Mouse (Mus musculus) sigmoid colon, adult 10 weeks (tissue): ENCODE data around the gene Slc17a4. TPM values are rescaled to one million over a fixed set of nuclear protein-coding genes. Genes with fewer than 3 reads are reported as not detected.

ENCODE experiments used
- polyA plus RNA-seq: library from polyadenylated mRNA; stranded (reverse); fragments of 350-450 nt; fragmentation: Illumina TruSeq; extraction: RNeasy Lipid Tissue Mini Kit (QIAGEN cat#74804); gene quantifications from one replicate; pipeline ENCODE4 v1.2.3, GENCODE M21; 2014; ENCODE audit warnings: low read depth, low replicate concordance

Gene Slc17a4
- 85.4 TPM for polyA plus RNA-seq

DNA sequence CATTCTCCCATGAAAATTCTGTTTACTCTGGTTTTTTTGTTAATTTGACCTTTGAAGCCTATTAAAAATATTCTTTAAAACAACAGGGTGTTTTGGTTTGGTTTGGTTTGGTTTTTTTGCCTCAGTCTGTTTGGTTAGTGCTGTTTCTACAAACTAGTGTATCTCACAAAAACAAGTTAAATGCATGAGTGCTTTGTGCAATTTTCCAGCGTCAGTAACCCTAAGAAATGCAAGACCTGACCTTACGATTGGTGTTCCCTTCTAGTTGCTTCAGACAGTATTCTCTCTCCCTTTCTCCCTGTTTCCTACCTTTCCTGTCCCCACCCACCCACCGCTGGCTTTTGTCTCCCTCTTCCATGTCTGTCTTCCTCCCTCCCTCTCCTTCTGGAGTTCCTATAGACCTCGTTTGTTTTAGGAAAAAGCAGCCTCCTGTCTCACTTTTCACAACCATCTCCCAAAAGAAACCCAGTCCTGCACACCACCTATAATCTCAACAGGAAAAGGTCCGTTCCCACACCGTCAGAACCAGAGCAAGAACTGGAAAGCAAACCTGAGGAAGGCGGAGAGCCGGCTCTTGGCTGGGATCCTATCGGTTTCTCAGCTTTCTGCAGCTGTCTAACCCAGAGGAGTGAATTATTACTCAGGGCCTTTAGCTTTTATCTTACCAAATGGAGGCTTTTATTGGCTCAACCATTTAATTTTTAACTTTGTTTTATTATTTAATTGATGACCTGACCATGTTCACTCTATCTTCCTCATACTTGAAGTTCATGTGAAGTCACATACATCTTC is at the start of gene Slc17a4:
Gene Slc17a4 (minus strand): TSS at position 634 of the 792 bp plus-strand sequence.

DNA sequence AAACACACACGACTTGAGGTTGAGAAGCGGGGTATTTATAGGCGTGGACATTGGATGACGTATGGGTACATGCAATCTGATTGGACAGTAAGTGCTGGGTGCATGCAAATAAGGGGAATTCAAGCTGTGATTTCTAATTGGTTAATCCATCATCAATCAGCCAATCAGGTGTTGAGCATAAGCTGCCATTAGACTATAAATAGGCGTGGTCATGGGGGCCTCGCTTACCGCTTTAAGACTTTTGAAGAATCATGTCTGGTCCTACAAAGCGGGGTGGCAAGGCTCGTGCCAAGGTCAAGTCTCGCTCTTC is 19.4 kb upstream of the Slc17a4 start, which contains the start of gene Hist1h2aa:
Gene Hist1h2aa (plus strand): TSS at position 252 of the 310 bp plus-strand sequence.

DNA sequence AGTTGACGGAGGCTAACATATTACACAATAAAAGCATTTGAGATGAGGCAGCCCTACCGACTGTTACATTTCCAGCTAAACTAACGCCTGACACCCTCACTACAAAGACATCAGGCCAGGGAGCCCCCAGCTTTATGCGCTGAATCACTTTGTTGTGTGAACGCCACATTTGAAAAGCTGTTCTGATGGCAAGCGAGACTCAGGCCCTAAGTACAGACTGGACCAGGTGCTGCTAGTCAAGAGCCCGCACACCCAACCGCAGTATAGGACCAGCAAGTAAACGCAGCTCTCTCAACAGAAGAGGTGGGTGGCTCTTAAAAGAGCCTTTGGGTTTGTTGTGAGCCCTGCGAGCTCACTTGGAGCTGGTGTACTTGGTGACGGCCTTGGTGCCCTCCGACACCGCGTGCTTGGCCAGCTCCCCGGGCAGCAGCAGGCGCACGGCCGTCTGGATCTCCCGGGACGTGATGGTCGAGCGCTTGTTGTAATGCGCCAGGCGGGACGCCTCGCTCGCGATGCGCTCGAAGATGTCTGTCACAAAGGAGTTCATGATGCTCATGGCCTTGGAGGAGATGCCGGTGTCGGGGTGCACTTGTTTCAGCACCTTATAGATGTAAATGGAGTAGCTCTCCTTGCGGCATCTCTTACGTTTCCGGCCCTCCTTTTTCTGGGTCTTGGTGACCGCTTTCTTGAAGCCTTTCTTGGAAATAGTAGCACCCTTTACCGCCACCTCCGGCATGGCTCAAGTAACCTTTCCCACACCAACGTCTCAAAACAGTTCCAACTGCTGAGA is 18.8 kb upstream of the Slc17a4 start, which contains the start of gene Hist1h2ba:
Gene Hist1h2ba (minus strand): TSS at position 736 of the 790 bp plus-strand sequence.

DNA sequence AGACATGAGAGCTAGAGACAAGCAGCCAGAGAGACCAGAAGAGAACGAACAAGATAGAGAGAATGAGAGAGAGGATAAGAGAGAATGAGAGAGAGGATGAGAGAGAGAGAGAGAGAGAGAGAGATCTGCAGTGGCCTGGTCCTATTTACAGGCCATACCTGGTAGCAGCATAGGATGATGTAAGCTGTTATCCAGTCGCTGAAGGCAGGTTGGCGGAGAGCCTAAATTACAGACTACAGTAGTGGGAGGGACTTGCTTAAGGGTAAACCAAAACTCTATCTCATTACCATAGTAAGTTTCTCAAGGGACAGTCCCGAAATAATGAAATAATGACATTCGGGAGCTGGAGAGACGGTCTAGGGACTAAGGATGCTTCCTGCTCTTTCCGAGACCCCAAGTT is 47.4 kb downstream of the Slc17a4 start, which contains the start of gene Slc17a1:
Gene Slc17a1 (plus strand): TSS at position 346 of the 400 bp plus-strand sequence.

Other genes starting within 250 kb of the Slc17a4 start
- gene Hist1h2ac, start 231.1 kb downstream of the Slc17a4 start, polyA plus RNA-seq, result 9.6 TPM
- 364 TPM for gene Hist1h2bc, start 230.8 kb downstream of the Slc17a4 start, polyA plus RNA-seq
- not detected for gene Hist1h1t, start 219.2 kb downstream of the Slc17a4 start, polyA plus RNA-seq
- gene Hist1h4c, start 216.6 kb downstream of the Slc17a4 start, polyA plus RNA-seq, result 2.2 TPM
- 13.2 TPM for gene Hfe, start 204.2 kb downstream of the Slc17a4 start, polyA plus RNA-seq
- gene Hist1h1c, start 176.2 kb downstream of the Slc17a4 start, polyA plus RNA-seq, result 96.7 TPM
- not detected for gene Hist1h3c, start 169.4 kb downstream of the Slc17a4 start, polyA plus RNA-seq
- not detected for gene Hist1h2bb, start 168.3 kb downstream of the Slc17a4 start, polyA plus RNA-seq
- not detected for gene Hist1h2ab, start 163.9 kb downstream of the Slc17a4 start, polyA plus RNA-seq
- not detected for gene Hist1h3b, start 162.7 kb downstream of the Slc17a4 start, polyA plus RNA-seq
- not detected for gene Hist1h4b, start 158.0 kb downstream of the Slc17a4 start, polyA plus RNA-seq
- gene Hist1h4a, start 153.8 kb downstream of the Slc17a4 start, polyA plus RNA-seq, result not detected
- gene Hist1h3a, start 152.6 kb downstream of the Slc17a4 start, polyA plus RNA-seq, result not detected
- gene Hist1h1a, start 151.3 kb downstream of the Slc17a4 start, polyA plus RNA-seq, result not detected
- 1.1 TPM for gene Trim38, start 145.1 kb downstream of the Slc17a4 start, polyA plus RNA-seq
- gene Slc17a2, start 108.0 kb downstream of the Slc17a4 start, polyA plus RNA-seq, result 0.76 TPM
- gene Slc17a3, start 75.6 kb downstream of the Slc17a4 start, polyA plus RNA-seq, result 0.25 TPM
- not detected for gene Slc17a1, start 47.3 kb downstream of the Slc17a4 start, polyA plus RNA-seq
- not detected for gene Hist1h2ba, start 19.1 kb upstream of the Slc17a4 start, polyA plus RNA-seq
- not detected for gene Hist1h2aa, start 19.5 kb upstream of the Slc17a4 start, polyA plus RNA-seq
- 8.8 TPM for gene Scgn, start 76.2 kb upstream of the Slc17a4 start, polyA plus RNA-seq